Mouse (Mus musculus): ENCODE data around the gene Sgcb. TPM values are rescaled to one million over a fixed set of nuclear protein-coding genes. Genes with fewer than 3 reads are reported as not detected.

Gene Sgcb
- polyA plus RNA-seq (2015; fragmentation: Nextera tagmentation; extraction: Ambion mirVana), result 35.3 and 38.2 TPM in 2 replicates

DNA sequence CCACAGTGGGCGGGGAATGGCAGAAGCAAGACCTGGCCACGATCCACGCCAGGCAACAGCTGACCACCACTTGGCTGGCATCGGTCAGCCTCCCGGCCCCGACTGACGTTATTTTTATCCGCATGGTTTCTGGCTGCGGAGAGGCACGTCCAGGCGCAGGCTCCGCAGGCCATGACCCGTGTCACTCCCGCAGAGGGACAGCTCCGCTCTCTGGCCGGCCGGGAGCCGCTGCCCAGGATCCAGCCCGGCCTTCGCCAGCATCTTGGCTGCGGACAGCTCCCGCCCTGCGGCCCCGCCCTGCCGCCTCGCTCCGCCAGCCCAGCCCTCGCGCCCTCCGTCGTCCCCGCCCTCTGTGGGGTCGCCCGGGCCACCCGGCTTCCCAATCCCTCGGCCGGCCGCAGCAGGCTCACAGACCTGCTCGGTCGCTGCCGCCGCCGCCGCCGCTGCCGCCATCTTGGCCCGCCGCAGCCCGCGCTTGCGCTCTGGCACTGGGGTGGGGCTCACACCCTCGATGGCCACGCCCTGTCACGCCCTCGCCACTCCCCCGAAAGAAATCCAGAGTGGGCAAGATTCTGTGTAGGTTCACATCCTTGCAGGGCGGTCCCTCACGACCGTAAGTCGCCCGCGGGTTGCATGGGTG lies at the start of gene Sgcb:
Sgcb (minus strand) TSS at position 530 of the 640 bp plus-strand sequence.
- peak within 1 kb of the TSS; percentile 93 for H3K27ac ChIP-seq
- H3K36me3 ChIP-seq, result 0 out of 2 replicates have a peak, but pooled peaks cover under 1% of the 10 kb centered on the region
- peaks cover 43% of the 10 kb centered on the region for H3K27me3 ChIP-seq
- peak within 1 kb of the TSS; percentile 86 for H3K9ac ChIP-seq
- peak within 1 kb of the TSS; percentile 77 for H3K4me2 ChIP-seq
- peak within 1 kb of the TSS; percentile 94 for H3K4me3 ChIP-seq
- under 1% methylated on average over 62 of the region's 62 CpGs for WGBS
- peaks cover 29% of the 10 kb centered on the region for H3K4me1 ChIP-seq (replicated peaks)
- ATAC-seq (replicated peaks; ENCODE audit: insufficient number of reproducible peaks, insufficient read depth, low FRiP score, low read depth), result peak; percentile 86
- no peaks in the 10 kb centered on the region for H3K9me3 ChIP-seq (replicated peaks)

DNA sequence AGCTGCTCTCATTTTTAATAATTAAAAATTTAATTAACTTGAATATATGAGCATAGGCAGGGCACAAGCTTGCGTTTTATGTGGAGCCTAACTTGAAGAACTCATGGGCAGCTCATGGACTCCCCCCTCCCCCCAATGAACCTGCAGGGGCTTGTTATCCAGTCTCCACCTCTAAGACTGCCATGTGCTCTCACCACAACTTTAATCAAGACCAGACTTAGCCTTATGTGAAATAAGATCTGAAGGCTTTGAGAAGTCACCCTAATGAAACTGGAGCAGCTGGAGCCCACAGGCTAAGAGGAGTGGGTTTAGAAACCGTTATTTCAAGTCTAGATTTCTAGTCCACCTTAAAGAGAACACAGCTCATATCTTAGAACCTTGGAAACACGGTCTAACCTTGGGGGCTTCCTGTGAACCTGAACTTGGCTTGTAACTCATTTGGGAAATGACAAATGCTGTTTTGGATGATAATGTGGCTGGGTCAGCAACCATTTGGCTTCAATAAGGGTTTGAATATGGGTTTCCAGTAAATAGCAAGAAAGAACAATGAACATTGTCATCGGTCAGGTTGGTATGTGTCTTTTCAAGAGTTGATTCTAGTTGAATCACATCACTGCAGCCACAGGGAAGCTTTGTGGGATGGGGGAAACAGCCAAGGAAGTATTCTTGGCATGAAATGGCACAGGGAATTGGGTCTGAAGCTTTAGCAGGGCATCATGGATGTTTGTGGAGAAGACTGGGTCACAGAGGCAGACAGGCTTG lies 46.8 kb upstream of the Sgcb start:
- 69% methylated on average over 4 of the region's 4 CpGs for WGBS
- H3K4me2 ChIP-seq, result no peak overlapping the region
- no peak for ATAC-seq (replicated peaks; ENCODE audit: insufficient number of reproducible peaks, insufficient read depth, low FRiP score, low read depth)

DNA sequence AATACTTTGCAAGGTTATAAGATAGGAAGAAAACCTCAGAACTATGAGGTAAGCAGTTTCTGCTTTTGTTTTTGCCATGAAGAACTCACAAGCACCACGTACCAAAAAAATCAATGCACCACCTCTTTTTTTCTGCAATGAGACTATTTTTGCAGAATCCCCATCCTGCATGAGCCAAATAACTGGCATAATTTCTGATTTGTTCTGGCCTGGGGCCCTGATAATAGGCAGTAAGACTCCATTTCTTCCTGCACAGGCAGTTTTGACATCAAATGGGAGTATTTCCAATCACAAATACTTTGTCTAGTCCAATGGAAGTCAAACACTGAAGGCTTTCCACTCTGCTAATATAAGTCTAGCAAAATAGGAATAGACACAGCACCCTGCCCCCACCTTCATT lies 46.2 kb upstream of the Sgcb start:
- Histone ChIP-seq H3K36me3 (no peaks in the 10 kb centered on the region), H3K4me3 (no peak overlapping the region), H3K4me2 (no peak overlapping the region), H3K27ac (no peak overlapping the region), H3K27me3 (no peaks in the 10 kb centered on the region), H3K9ac (no peak overlapping the region), H3K9me3 (replicated peaks) (no peaks in the 10 kb centered on the region), H3K4me1 (replicated peaks) (peaks cover 16% of the 10 kb centered on the region)
- WGBS, result 65% methylated on average over 1 of the region's 1 CpGs
- ATAC-seq (replicated peaks; ENCODE audit: insufficient number of reproducible peaks, insufficient read depth, low FRiP score, low read depth), result no peak

More for the DNA sequence above, 46.8 kb upstream of the Sgcb start:
- Histone ChIP-seq H3K9me3 (replicated peaks) (no peaks in the 10 kb centered on the region), H3K4me1 (replicated peaks) (peaks cover 9% of the 10 kb centered on the region), H3K9ac (no peak overlapping the region), H3K4me3 (no peak overlapping the region), H3K27ac (no peak overlapping the region), H3K27me3 (no peaks in the 10 kb centered on the region), H3K36me3 (no peaks in the 10 kb centered on the region)

DNA sequence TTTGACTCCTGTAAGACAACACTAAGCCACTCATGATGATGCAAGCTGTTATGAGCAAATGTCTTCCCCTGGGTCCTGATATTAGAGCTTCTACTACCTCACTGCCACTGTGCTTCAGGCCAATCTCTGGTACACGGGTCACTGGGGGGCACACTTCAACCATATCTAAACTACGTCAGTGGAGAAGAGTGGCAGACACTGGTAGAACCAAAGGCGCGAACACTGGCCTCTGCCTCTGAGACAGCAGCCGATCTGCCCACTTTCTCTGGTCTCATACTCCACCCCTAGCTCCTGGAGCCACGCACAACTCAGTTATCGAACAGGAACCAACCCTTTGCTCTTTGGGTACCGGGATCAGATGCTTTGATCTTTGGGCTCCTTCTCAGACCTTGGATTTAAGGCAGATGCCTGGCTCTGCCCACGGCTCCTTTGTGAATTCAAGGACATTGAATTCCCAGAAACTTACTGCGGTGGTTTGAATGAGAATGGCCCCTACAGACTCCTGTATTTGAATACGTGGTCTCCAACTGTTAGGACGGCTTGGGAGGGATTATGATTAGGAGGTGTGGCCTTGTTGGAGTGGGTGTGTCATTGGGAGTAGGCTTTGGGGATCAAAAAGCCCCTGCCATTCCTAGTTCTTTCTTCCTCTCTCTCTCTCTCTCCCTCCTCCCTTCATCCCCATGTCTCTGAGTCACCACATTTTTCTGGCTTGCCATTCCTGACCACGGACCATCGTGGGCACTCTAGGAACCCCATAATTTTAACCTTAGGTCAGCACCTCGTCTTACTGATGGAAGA lies 44.3 kb upstream of the Sgcb start:
- H3K27ac ChIP-seq, result no peak overlapping the region

DNA sequence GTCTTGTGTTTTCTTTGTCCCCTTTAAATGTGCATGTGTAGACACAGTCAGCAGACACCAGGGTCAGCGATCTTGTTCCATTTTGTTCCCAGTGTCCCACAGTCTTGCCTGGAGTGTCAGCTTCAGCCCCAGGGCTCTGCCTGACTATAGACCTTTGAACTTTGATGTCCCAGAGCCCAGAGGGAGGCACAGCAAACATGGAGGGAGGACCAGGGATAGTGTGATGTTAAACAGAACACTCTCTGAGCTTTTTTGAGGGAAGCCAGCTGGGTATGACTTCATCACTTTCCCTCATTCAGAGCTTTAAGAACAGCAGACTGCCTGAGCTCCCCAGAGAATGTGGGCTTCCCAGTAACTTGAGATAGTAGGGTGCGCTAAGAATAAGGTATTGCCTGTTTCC lies 42.6 kb upstream of the Sgcb start:
- 43% methylated on average over 2 of the region's 2 CpGs for WGBS
- Histone ChIP-seq H3K36me3 (no peaks in the 10 kb centered on the region), H3K27ac (peak overlapping the region; percentile 42; the same call in 1 of the 2 replicates), H3K4me2 (no peak overlapping the region), H3K4me1 (replicated peaks) (peaks cover 27% of the 10 kb centered on the region), H3K9me3 (replicated peaks) (no peaks in the 10 kb centered on the region), H3K4me3 (no peak overlapping the region), H3K27me3 (no peaks in the 10 kb centered on the region), H3K9ac (no peak overlapping the region)
- ATAC-seq (replicated peaks; ENCODE audit: insufficient number of reproducible peaks, insufficient read depth, low FRiP score, low read depth), result 0 out of 2 replicates have a peak, but pooled peaks have one; percentile 22

More for the DNA sequence above, 44.3 kb upstream of the Sgcb start:
- H3K4me3 ChIP-seq, result no peak overlapping the region
- H3K4me1 ChIP-seq (replicated peaks), result peaks cover 27% of the 10 kb centered on the region
- H3K9ac ChIP-seq, result no peak overlapping the region
- 42% methylated on average over 15 of the region's 15 CpGs for WGBS
- no peak overlapping the region for H3K4me2 ChIP-seq
- no peaks in the 10 kb centered on the region for H3K27me3 ChIP-seq
- ATAC-seq (replicated peaks; ENCODE audit: insufficient number of reproducible peaks, insufficient read depth, low FRiP score, low read depth), result no peak
- no peaks in the 10 kb centered on the region for H3K36me3 ChIP-seq
- H3K9me3 ChIP-seq (replicated peaks), result no peaks in the 10 kb centered on the region

DNA sequence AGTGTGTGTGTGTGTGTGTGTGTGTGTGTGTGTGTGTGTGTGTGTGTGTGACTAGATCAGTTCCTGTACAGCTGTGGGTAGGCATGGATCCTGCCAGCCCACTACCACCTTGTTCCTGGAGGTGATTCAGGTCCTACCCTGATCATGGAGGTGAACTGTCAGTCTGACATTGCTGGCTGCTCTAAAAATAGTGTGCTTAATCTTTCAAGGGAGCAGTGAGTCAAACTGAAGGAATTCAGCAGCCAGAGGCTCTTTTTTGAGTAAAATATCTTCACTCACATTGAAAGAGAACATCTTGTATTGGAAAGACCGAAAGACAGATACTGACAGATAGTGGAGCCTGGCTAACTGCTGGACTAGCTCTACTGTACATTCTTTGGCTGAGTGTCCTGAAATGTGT lies 41.0 kb upstream of the Sgcb start:
- 25% methylated on average over 1 of the region's 1 CpGs for WGBS
- ATAC-seq (replicated peaks; ENCODE audit: insufficient number of reproducible peaks, insufficient read depth, low FRiP score, low read depth), result no peak
- peak overlapping the region; percentile 43 for H3K27ac ChIP-seq
- H3K27me3 ChIP-seq, result no peaks in the 10 kb centered on the region
- no peak overlapping the region for H3K9ac ChIP-seq
- no peaks in the 10 kb centered on the region for H3K9me3 ChIP-seq (replicated peaks)
- H3K4me3 ChIP-seq, result no peak overlapping the region
- H3K4me1 ChIP-seq (replicated peaks), result peaks cover 27% of the 10 kb centered on the region
- no peaks in the 10 kb centered on the region for H3K36me3 ChIP-seq
- H3K4me2 ChIP-seq, result no peak overlapping the region

DNA sequence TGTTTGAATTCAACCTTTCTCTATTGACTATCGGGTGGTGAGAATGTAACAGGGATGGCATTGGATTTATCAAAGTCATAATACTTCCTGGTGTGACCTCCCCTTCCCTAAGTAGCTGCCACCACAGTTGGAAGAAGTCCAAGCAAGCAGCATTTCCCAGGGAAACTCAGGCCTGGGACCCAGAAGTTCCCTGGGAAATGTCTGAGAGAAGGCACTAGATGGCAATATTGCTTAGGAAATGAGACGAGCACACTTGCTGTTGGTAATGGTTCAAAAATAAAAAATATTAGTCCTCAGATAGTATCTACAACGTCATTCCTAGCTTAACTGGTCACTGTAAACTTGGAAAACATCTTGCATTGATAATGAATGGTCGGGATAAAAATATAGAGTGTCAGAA lies 38.6 kb upstream of the Sgcb start:
- Histone ChIP-seq H3K27me3 (no peaks in the 10 kb centered on the region), H3K36me3 (no peaks in the 10 kb centered on the region), H3K4me3 (no peak overlapping the region), H3K27ac (no peak overlapping the region), H3K9me3 (replicated peaks) (no peaks in the 10 kb centered on the region), H3K9ac (no peak overlapping the region), H3K4me2 (no peak overlapping the region), H3K4me1 (replicated peaks) (peaks cover 27% of the 10 kb centered on the region)
- no peak for ATAC-seq (replicated peaks; ENCODE audit: insufficient number of reproducible peaks, insufficient read depth, low FRiP score, low read depth)
- WGBS, result 12% methylated on average over 4 of the region's 4 CpGs

DNA sequence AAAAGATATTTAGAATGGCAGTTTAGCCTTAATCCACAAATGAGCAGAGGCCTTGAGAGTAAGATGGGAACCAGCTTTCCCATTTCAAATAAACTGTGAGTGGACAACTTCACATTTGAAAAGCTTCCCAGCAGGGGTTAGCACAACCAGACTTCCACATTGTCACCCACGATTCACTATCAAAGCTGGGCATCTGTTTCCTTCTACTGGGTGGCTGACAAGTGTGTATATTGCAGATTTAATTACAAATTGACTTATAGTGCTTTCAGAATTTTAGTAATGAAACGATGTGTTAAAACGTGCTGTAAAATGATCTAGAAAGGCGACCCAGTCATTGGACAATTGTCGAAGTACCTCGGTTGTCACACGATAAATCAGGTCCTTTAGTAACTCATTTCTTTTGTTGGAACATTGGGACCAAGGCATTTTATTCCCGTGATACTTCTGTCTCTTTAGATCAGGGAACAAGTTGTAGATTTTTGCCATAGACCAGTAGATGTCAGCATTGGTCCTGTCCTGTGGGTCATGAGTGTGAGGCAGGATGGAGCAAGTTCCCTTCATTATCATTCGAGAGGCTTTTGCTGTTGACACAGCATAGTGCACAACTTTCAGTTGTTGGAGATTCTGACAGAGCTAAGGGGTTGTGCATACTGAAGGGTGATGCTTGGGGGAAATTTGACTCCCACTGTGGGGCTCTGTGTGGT lies 36.3 kb upstream of the Sgcb start:
- ATAC-seq (replicated peaks; ENCODE audit: insufficient number of reproducible peaks, insufficient read depth, low FRiP score, low read depth), result no peak
- Histone ChIP-seq H3K27ac (no peak overlapping the region), H3K4me1 (replicated peaks) (peaks cover 12% of the 10 kb centered on the region), H3K9me3 (replicated peaks) (no peaks in the 10 kb centered on the region), H3K27me3 (no peaks in the 10 kb centered on the region), H3K4me2 (no peak overlapping the region), H3K36me3 (no peaks in the 10 kb centered on the region), H3K4me3 (no peak overlapping the region), H3K9ac (no peak overlapping the region)
- WGBS, result 57% methylated on average over 9 of the region's 9 CpGs

DNA sequence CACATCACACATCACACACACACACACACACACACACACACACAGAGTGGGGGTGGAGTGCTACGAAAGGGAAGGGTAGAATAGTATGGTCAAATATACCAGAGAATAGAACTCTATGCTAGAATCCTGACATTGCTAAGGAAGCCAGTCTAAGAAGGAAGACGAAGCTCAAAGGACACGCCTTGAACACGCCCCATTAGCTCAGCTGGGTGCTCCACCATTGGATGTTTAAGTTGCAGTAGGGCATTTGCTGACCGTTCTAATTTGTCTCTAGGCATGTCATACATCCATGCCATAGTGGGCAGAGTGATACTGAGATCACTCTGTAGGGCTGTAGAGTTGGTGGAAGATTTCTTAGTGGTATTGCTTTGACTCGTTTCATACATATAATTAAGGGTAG lies 35.6 kb upstream of the Sgcb start:
- Histone ChIP-seq H3K4me2 (no peak overlapping the region), H3K36me3 (no peaks in the 10 kb centered on the region), H3K4me3 (no peak overlapping the region), H3K9ac (no peak overlapping the region), H3K27ac (no peak overlapping the region), H3K4me1 (replicated peaks) (0 out of 2 replicates have a peak, but pooled peaks cover 7% of the 10 kb centered on the region), H3K27me3 (no peaks in the 10 kb centered on the region), H3K9me3 (replicated peaks) (no peaks in the 10 kb centered on the region)
- ATAC-seq (replicated peaks; ENCODE audit: insufficient number of reproducible peaks, insufficient read depth, low FRiP score, low read depth), result no peak
- WGBS, result 72% methylated on average over 6 of the region's 6 CpGs

DNA sequence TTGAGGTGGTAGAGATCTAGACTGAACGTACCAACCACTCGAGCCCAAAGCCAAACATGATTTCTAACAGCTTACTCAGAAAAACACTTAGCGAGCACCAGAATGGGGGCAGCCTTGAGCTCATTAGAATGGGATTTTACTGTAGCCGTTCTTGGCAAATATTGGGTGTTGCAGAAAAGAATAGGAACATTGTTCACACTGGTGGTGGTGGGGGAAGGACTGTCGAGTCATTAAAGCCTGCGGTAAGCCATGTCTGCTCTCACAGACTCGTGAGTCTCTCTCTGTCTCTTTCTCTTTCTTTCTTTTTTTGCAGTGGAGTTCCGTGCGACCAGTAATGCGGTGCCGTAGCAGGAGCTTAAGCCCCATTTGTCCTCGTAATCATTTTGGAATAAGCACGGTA lies 29.0 kb upstream of the Sgcb start:
- ATAC-seq (replicated peaks; ENCODE audit: insufficient number of reproducible peaks, insufficient read depth, low FRiP score, low read depth), result no peak
- H3K4me2 ChIP-seq, result no peak overlapping the region
- no peaks in the 10 kb centered on the region for H3K9me3 ChIP-seq (replicated peaks)
- H3K27me3 ChIP-seq, result no peaks in the 10 kb centered on the region
- no peak overlapping the region for H3K27ac ChIP-seq
- no peak overlapping the region for H3K9ac ChIP-seq
- H3K4me1 ChIP-seq (replicated peaks), result no peaks in the 10 kb centered on the region
- no peaks in the 10 kb centered on the region for H3K36me3 ChIP-seq
- WGBS, result 80% methylated on average over 13 of the region's 13 CpGs
- no peak overlapping the region for H3K4me3 ChIP-seq

DNA sequence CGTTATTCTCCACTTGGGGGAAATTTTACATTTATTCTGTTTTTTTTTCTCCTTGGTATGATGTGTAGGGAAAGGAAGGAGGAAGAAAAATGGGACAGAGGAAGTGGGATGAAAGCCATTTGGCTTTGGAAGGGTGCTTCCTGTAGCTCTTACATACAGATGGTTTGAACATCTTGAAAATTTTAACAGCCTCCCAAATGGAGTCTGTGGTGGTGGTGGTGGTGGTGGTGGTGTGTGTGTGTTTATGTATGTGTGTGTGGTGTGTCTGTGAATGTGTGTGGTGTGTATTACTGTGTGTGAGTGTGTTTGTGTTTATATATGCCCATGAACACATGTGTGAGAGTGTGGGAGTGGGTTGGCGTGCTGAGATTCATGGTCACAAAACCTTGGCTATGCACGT lies 28.0 kb upstream of the Sgcb start:
- H3K9me3 ChIP-seq (replicated peaks), result no peaks in the 10 kb centered on the region
- no peaks in the 10 kb centered on the region for H3K4me1 ChIP-seq (replicated peaks)
- no peak overlapping the region for H3K4me2 ChIP-seq
- H3K36me3 ChIP-seq, result no peaks in the 10 kb centered on the region
- no peak for ATAC-seq (replicated peaks; ENCODE audit: insufficient number of reproducible peaks, insufficient read depth, low FRiP score, low read depth)
- no peaks in the 10 kb centered on the region for H3K27me3 ChIP-seq
- H3K4me3 ChIP-seq, result no peak overlapping the region
- no peak overlapping the region for H3K27ac ChIP-seq
- no peak overlapping the region for H3K9ac ChIP-seq
- WGBS, result 82% methylated on average over 3 of the region's 3 CpGs

Data from heart, embryonic 15.5 days (tissue).